Mouse (Mus musculus): Measurements from ENCODE around the gene Rab3gap2.

Rab3gap2 gene

DNA sequence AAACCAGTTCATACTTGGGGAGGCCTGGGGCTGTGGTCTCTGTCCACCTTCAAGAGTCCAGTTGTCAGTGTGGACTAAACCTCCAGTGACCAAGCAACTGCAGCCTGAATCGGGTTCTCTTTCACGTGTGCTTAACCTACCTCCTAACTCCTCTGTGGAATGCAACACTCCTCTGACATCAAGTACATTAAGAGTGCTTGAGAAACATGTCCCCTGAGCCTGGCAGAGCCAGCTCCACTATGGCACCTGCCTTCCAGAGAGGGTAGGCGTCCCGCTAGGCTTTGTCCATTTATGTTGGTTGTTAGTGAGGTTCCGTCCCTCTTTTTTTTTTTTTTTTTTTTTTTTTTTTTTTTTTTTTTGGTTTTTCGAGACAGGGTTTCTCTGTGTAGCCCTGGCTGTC, 23.0 kb downstream of the Rab3gap2 start:
- DNase-seq (ENCODE audit: extremely low read depth, low read depth): no peak

GRCm38 (mm10) chr1:185227766-185228165, 23.8 kb downstream of the Rab3gap2 start:
- DNase-seq (ENCODE audit: extremely low read depth, low read depth): no peak

DNA sequence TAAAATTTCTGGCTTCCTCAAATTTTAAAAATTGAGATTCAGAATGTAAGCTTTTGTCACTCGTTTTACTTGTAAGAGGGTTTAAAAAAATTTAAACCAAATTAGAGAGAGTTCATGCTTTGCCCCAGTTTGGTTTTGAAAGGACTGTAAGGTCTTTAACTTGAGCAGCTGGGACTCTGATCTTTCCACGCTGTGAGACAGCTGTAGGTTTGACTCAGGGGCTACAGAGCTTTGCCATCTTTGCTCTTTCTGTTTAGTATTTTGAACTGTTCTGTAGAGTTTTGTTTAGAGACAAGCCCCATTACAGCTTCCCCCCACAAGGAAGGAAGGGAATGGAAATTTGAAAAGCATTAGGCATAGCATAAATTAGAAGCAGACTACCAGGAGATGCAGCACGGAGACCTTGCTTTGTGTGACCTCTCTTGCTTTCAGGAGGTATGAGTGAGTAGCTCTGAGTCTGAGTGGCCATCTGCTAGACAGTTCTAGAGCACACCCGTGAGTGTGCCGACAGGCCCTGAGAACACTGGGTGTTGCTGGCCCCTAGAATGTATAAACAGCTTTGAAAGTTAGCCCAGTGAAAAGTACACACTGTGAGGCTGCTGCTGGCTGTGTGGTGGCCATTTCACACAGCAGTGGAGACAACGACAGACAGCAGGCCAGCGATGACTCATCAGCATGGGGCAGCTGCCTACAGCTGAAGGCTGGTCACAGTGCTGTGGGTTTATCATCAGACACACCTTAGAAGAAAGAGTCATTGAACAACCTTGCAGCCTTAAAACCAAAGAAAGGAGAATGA, 25.7 kb downstream of the Rab3gap2 start:
- DNase-seq (ENCODE audit: extremely low read depth, low read depth): no peak

GRCm38 (mm10) chr1:185235837-185236236, 31.9 kb downstream of the Rab3gap2 start:
- DNase-seq (ENCODE audit: extremely low read depth, low read depth): no peak

- DNase-seq (ENCODE audit: extremely low read depth, low read depth): no peak
These were observed 32.6 kb downstream of the Rab3gap2 start for GRCm38 (mm10) chr1:185236530-185236929.

DNA sequence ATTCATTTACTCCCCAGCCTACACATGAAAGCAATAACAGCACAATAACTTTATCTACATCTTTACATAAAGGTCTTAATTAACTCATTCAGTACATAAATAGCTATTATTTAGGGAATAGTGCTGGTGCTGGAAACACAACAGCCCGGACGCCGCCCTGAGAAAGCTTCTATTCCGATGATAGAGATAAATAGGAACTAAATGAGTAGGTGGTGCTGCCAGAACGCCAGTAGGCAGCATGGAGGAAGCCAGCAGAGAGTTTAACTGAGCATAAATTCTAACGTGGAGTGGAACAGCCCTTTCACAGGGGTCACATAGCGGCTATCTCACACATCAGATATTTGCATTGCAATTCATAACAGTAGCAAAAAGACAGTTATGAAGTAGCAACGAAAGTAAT, 39.1 kb downstream of the Rab3gap2 start:
- DNase-seq (ENCODE audit: extremely low read depth, low read depth): no peak

- no peak for DNase-seq (ENCODE audit: extremely low read depth, low read depth)
These were observed 41.5 kb downstream of the Rab3gap2 start for GRCm38 (mm10) chr1:185245456-185245855.

DNA sequence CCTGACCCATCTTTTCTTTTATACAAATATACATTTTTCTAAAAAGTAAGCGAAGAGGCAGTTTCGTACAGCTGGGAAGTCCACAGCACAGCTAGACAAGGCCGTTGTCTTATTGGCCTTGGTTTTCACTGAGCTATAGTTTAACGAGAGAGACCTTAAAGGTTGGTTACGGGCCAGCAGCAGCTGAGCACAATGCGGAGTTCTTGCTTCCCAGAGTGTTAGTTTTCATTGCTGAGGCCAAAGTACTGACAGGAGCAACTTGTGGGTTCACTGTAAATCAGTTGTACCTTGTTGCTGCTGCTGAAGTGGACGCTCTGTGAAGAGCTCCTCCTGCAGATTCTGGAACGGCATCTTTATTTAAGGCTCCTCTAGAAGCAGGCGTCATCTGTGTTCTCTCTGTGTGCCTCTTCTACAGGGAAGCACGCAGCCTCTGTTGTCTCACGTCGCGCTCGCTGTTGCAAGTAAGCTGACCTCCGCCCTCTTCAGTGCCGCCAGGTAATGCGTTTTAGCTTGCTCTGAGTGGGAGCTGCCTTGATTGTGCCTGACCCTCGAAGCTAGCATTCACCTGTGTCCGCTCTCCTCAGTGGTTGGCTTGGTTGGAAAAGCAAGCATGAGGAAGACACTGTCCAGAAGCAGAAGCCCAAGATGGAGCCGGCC, 43.6 kb downstream of the Rab3gap2 start:
- DNase-seq (ENCODE audit: extremely low read depth, low read depth): no peak

- no peak for DNase-seq (ENCODE audit: extremely low read depth, low read depth)
These were observed 44.8 kb downstream of the Rab3gap2 start for GRCm38 (mm10) chr1:185248728-185249127.

- no peak for DNase-seq (ENCODE audit: extremely low read depth, low read depth)
These were observed 48.4 kb downstream of the Rab3gap2 start for GRCm38 (mm10) chr1:185252351-185252750.

GRCm38 (mm10) chr1:185253140-185253892, 49.4 kb downstream of the Rab3gap2 start:
- DNase-seq (ENCODE audit: extremely low read depth, low read depth): no peak

GRCm38 (mm10) chr1:185255336-185255735, 51.4 kb downstream of the Rab3gap2 start:
- DNase-seq (ENCODE audit: extremely low read depth, low read depth): no peak

DNA sequence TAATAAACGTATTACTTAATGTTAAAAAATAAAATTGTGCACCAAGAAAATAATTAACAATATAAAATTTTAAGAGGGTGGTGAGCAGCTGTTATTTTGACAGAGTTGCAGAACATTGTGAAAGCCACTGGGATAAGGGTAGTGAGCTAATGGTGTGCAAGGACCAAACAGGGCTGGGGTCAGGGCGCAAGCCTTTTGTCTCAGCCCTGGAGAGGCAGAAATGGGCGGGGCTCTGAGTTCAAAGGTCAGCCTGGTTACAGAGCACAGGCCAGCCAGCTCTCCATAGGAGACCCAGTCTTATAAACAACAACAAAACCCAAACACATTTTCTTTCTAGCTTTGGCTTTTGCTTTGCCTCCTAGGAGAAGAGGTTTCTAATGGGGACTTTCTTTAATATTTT, 52.8 kb downstream of the Rab3gap2 start:
- DNase-seq (ENCODE audit: extremely low read depth, low read depth): no peak

DNA sequence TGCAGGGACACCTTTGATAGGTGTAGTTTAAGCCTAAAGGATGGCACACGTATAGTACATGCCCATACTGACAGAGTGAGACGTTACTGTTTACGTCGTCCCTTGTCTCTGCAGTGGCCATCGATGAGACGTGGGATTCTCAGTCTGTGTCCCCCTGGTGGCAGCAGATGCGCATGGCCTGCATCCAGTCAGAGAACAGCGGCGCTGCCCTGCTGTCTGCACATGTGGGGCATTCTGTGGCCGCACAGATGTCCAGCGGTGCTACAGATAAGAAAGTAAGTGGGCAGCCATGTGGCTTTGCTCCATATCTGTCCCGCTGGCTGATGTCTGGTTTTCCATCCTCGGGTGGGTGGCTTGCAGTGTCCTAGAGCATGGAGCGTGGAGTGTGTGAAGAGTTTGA, 58.6 kb downstream of the Rab3gap2 start:
- no peak for DNase-seq (ENCODE audit: extremely low read depth, low read depth)

DNA sequence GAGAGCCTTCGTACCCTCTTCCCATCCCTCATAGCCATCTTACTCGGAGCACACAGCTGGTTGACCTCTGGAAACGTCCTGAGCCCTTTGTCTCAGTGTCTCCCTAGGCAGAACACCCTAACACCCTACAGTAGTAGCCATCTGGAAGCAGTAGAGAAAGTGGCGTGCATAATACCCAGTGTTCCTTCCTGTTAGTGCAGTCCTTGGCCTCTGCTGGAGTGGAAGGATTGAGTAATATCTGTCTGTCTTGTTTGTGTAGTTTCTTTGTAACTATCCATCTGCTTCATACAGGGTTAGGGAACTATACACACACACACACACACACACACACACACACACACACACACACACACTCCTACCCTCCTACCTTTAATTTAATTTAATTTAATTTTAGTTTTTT, 64.8 kb downstream of the Rab3gap2 start:
- DNase-seq (ENCODE audit: extremely low read depth, low read depth): no peak

- no peak for DNase-seq (ENCODE audit: extremely low read depth, low read depth)
These were observed 66.6 kb downstream of the Rab3gap2 start for GRCm38 (mm10) chr1:185270403-185271097.

DNA sequence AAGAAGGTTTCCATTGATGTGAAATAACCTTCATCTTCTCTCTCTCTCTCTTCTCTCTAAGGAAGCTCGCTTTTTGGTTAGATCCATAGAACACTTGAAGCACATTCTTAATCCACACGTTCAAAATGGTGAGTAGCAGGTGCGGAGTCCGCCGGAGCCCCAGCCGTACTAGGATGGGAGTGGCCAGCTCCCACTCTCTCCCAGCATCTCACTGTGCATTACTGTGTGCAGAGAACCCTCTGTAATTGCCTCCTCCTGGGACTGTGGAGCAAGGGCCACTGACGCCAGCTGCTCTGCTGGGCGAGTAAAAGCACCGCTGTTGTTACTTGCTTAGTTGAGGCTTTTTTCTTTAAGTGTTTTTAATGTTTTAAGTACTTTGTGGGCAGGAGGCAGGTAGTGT, 67.5 kb downstream of the Rab3gap2 start:
- no peak for DNase-seq (ENCODE audit: extremely low read depth, low read depth)

GRCm38 (mm10) chr1:185274819-185275545, 71.1 kb downstream of the Rab3gap2 start:
- DNase-seq (ENCODE audit: extremely low read depth, low read depth): no peak

DNA sequence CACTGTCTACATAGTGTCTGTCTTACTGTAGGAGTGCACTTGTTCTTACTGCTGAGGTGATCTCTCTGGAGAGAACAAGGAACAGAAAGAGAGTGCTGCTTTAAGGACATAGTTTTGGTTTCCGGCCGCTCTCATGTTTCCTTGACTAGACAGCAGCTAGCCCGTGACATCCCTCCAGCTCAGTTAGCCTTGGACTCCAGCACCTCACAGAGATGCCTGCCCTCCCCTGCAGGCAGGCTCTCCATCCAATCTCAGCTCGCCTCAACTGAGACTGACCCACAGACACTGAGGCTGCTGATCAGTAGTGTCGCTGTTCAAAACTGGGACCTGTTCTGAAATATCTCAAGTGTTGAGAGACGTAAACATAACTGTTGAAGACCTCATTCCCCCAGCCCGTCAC, 72.1 kb downstream of the Rab3gap2 start:
- DNase-seq (ENCODE audit: extremely low read depth, low read depth): no peak

DNA sequence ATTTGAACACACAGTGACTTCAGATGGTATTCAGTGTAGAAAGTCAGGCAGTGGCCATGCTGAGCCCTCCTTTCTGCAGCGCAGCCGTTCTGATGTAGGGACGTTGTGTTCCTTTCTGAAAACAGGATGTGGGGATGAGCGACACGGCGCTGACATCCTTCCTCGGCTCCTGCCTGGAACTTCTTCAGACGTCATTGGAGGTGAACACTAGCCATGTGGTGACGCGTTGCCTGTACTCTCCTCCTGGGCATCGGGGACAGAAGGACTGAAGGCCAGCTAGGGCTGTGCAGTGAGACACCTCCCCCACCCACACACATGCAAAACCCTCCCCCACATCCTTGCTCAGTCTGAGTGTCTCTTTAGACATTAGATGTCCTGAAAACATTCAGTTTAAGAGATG, 73.1 kb downstream of the Rab3gap2 start:
- no peak for DNase-seq (ENCODE audit: extremely low read depth, low read depth)

DNA sequence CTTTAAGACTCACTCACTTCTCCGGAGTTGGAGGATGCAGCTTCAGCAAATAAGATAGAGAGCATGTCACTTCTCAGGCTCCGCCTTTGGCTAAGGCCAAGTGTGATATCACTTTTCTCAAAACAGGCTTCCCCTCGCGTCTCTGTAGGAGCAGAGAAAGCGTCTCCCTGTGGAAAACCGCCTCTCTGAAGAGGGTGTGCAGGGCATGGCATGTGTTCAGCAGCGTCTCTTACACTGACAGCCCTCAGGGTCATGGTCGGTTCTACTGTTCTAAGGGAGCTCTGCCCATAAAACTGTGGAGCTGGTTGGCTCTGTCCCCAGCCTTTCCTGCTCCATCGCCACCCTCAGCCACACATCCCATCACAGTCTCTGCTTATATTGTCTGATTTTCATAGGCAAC, 75.4 kb downstream of the Rab3gap2 start:
- DNase-seq (ENCODE audit: extremely low read depth, low read depth): no peak

Data from MEL-GATA-1-ER (cell line).